Mouse (Mus musculus) embryonic facial prominence, embryonic 11.5 days (tissue): Measurements from ENCODE around the gene Zfp420. TPM values are rescaled to one million over a fixed set of nuclear protein-coding genes. Genes with fewer than 3 reads are reported as not detected.
A peak's percentile ranks its signal among the peaks of the same experiment; 100 is the strongest.

Source experiments
- ATAC-seq: fragments of 200-750 bp; cut with Nextera tagmentation; replicated peaks from 2 replicates; pipeline ENCODE4 v1.8.0; 2017; ENCODE audit warnings: low read depth; ENCODE audit not compliant: insufficient number of reproducible peaks, low FRiP score, low TSS enrichment
- DNase-seq: peaks from one replicate; pipeline ENCODE4 v3.0.0-alpha.2; 2015; ENCODE audit warnings: low spot score
- H3K27ac ChIP-seq: fragments of 300-500 bp; sonication (generic); replicated peaks from 2 replicates; pipeline ENCODE4 v1.5.1; 2014; ENCODE audit warnings: mild to moderate bottlenecking, low read depth, low read length, control low read depth
- H3K27me3 ChIP-seq: fragments of 300-500 bp; sonication (generic); 2 replicates; pipeline ENCODE4 v1.6.1; 2014; ENCODE audit warnings: mild to moderate bottlenecking, low read length, moderate library complexity, mixed read lengths; ENCODE audit not compliant: control insufficient read depth, insufficient read depth
- H3K36me3 ChIP-seq: fragments of 300-500 bp; sonication (generic); replicated peaks from 2 replicates; pipeline ENCODE4 v1.6.1; 2014; ENCODE audit warnings: low read depth, mild to moderate bottlenecking, low read length, moderate library complexity, mixed read lengths; ENCODE audit not compliant: control insufficient read depth, insufficient read depth
- H3K4me1 ChIP-seq: fragments of 300-500 bp; sonication (generic); 2 replicates; pipeline ENCODE4 v1.6.1; 2014; ENCODE audit warnings: low read length, mixed read lengths; ENCODE audit not compliant: control insufficient read depth, insufficient read depth
- H3K4me2 ChIP-seq: fragments of 300-500 bp; sonication (generic); 2 replicates; pipeline ENCODE4 v1.6.1; 2014; ENCODE audit warnings: low read depth, mild to moderate bottlenecking, control low read depth, low read length, moderate library complexity
- H3K4me3 ChIP-seq: fragments of 300-500 bp; sonication (generic); 2 replicates; pipeline ENCODE4 v1.5.1; 2014; ENCODE audit warnings: low read depth, low read length, control low read depth
- H3K9ac ChIP-seq: fragments of 300-500 bp; sonication (generic); replicated peaks from 2 replicates; pipeline ENCODE4 v1.6.1; 2014; ENCODE audit warnings: mild to moderate bottlenecking, control low read depth, low read length
- H3K9me3 ChIP-seq: fragments of 300-500 bp; sonication (generic); replicated peaks from 2 replicates; pipeline ENCODE4 v1.6.1; 2016; ENCODE audit warnings: mild to moderate bottlenecking, low read length, inconsistent platforms, mixed read lengths; ENCODE audit not compliant: control insufficient read depth
- WGBS: fragments of 180-500 bp; shearing (Covaris S2); extraction: QIAGEN DNeasy Blood & Tissue Kit; methylation state at CpG from one replicate; pipeline ENCODE4 v1.1.7; 2014; 5-methylcytosine and 5-hydroxymethylcytosine counted together
- polyA plus RNA-seq: library from polyadenylated mRNA; unstranded; fragments of >200 nt; fragmentation: Nextera tagmentation; extraction: Ambion mirVana; gene quantifications from 2 replicates; pipeline ENCODE4 v1.2.1, GENCODE M21; 2014

Gene Zfp420
- polyA plus RNA-seq, 1 experiment from 2014 or later: 8.9 TPM

GRCm38 (mm10) chr7:29829804-29830203 is 30.0 kb upstream of the Zfp420 start:
- H3K4me3 ChIP-seq: no peak overlapping the region
- H3K4me2 ChIP-seq: no peak overlapping the region
- no peak overlapping the region for H3K9ac ChIP-seq
- DNase-seq (no peak), ATAC-seq (no peak)
- H3K9me3 ChIP-seq: no peaks in the 10 kb centered on the region
- WGBS: 92% methylated on average over 12 of the region's 12 CpGs
- H3K4me1 ChIP-seq: no peaks in the 10 kb centered on the region
- H3K27me3 ChIP-seq: no peaks in the 10 kb centered on the region
- peaks cover 11% of the 10 kb centered on the region for H3K36me3 ChIP-seq
- no peak overlapping the region for H3K27ac ChIP-seq

- ATAC-seq: no peak
- H3K27me3 ChIP-seq: no peaks in the 10 kb centered on the region
- 89% methylated on average over 1 of the region's 1 CpGs for WGBS
Measured at GRCm38 (mm10) chr7:29836816-29837215, 23.0 kb upstream of the Zfp420 start.

GRCm38 (mm10) chr7:29839256-29839655 is 20.5 kb upstream of the Zfp420 start:
- no peak for ATAC-seq
- 85% methylated on average over 3 of the region's 3 CpGs for WGBS

More at GRCm38 (mm10) chr7:29836816-29837215, 23.0 kb upstream of the Zfp420 start:
- no peaks in the 10 kb centered on the region for H3K36me3 ChIP-seq
- no peaks in the 10 kb centered on the region for H3K4me1 ChIP-seq
- no peak overlapping the region for H3K9ac ChIP-seq
- H3K4me2 ChIP-seq: no peak overlapping the region
- no peak for DNase-seq
- H3K27ac ChIP-seq: no peak overlapping the region
- no peak overlapping the region for H3K4me3 ChIP-seq
- H3K9me3 ChIP-seq: no peaks in the 10 kb centered on the region

GRCm38 (mm10) chr7:29842105-29842504 is 17.7 kb upstream of the Zfp420 start:
- Histone ChIP-seq H3K4me1 (no peaks in the 10 kb centered on the region), H3K27me3 (no peaks in the 10 kb centered on the region), H3K36me3 (no peaks in the 10 kb centered on the region; the same call in 1 of the 2 replicates), H3K27ac (no peak overlapping the region), H3K4me2 (no peak overlapping the region), H3K9ac (no peak overlapping the region), H3K9me3 (no peaks in the 10 kb centered on the region), H3K4me3 (no peak overlapping the region)
- no peak for DNase-seq
- ATAC-seq: no peak
- 90% methylated on average over 1 of the region's 1 CpGs for WGBS

More at GRCm38 (mm10) chr7:29839256-29839655, 20.5 kb upstream of the Zfp420 start:
- Histone ChIP-seq H3K4me3 (no peak overlapping the region), H3K27me3 (no peaks in the 10 kb centered on the region), H3K4me2 (no peak overlapping the region), H3K4me1 (no peaks in the 10 kb centered on the region), H3K9ac (no peak overlapping the region), H3K36me3 (no peaks in the 10 kb centered on the region; the same call in 1 of the 2 replicates), H3K9me3 (no peaks in the 10 kb centered on the region), H3K27ac (no peak overlapping the region)
- no peak for DNase-seq

- Histone ChIP-seq H3K36me3 (no peaks in the 10 kb centered on the region; the same call in 1 of the 2 replicates), H3K4me1 (no peaks in the 10 kb centered on the region), H3K9ac (no peak overlapping the region), H3K4me2 (no peak overlapping the region), H3K9me3 (no peaks in the 10 kb centered on the region), H3K27ac (no peak overlapping the region), H3K27me3 (no peaks in the 10 kb centered on the region), H3K4me3 (no peak overlapping the region)
- 88% methylated on average over 5 of the region's 5 CpGs for WGBS
- no peak for DNase-seq
- no peak for ATAC-seq
Measured at GRCm38 (mm10) chr7:29844616-29845015, 15.2 kb upstream of the Zfp420 start.

GRCm38 (mm10) chr7:29852831-29853218 is 7.0 kb upstream of the Zfp420 start:
- H3K9ac ChIP-seq: peak overlapping the region; percentile 56
- H3K36me3 ChIP-seq: no peaks in the 10 kb centered on the region; the same call in 1 of the 2 replicates
- H3K4me1 ChIP-seq: no peaks in the 10 kb centered on the region
- peak overlapping the region; percentile 64 for H3K4me2 ChIP-seq
- ATAC-seq (no peak), DNase-seq (no peak)
- WGBS: 57% methylated on average over 9 of the region's 9 CpGs
- H3K9me3 ChIP-seq: no peaks in the 10 kb centered on the region
- H3K4me3 ChIP-seq: peak overlapping the region; percentile 60
- H3K27ac ChIP-seq: no peak overlapping the region
- no peaks in the 10 kb centered on the region for H3K27me3 ChIP-seq

GRCm38 (mm10) chr7:29853219-29853842 is 6.4 kb upstream of the Zfp420 start, which contains the start of gene Zfp940:
Gene Zfp940 (minus strand): TSS chr7:29853669.
- Histone ChIP-seq H3K36me3 (no peaks in the 10 kb centered on the region; the same call in 1 of the 2 replicates), H3K27me3 (no peaks in the 10 kb centered on the region), H3K9ac (peak within 1 kb of the TSS; percentile 56), H3K4me2 (peak within 1 kb of the TSS; percentile 64), H3K27ac (no peak within 1 kb of the TSS), H3K9me3 (no peaks in the 10 kb centered on the region), H3K4me1 (no peaks in the 10 kb centered on the region), H3K4me3 (peak within 1 kb of the TSS; percentile 60)
- WGBS: under 1% methylated on average over 21 of the region's 21 CpGs
- ATAC-seq (peak; percentile 96), DNase-seq (peak; percentile 98)

- Histone ChIP-seq H3K36me3 (no peaks in the 10 kb centered on the region), H3K4me3 (no peak overlapping the region), H3K4me2 (no peak overlapping the region), H3K9me3 (no peaks in the 10 kb centered on the region), H3K9ac (no peak overlapping the region), H3K27me3 (no peaks in the 10 kb centered on the region), H3K4me1 (no peaks in the 10 kb centered on the region), H3K27ac (no peak overlapping the region)
- DNase-seq (peak; percentile 8), ATAC-seq (no peak)
- WGBS: 88% methylated on average over 7 of the region's 7 CpGs
Measured at GRCm38 (mm10) chr7:29861660-29862059, 1.9 kb downstream of the Zfp420 start.
